Mouse (Mus musculus) midbrain, embryonic 11.5 days (tissue): Measurements from ENCODE around the gene Heph. TPM values are rescaled to one million over a fixed set of nuclear protein-coding genes. Genes with fewer than 3 reads are reported as not detected.
"Not testable (repeated sequence)": the region's sequence is repeated elsewhere in the genome, so short reads cannot be mapped to it uniquely, and the experiment has no call there.

ENCODE experiments used
- ATAC-seq: fragments of 200-750 bp; cut with Nextera tagmentation; 2 replicates; pipeline ENCODE4 v1.8.0; 2017; ENCODE audit warnings: moderate TSS enrichment, moderate library complexity; ENCODE audit not compliant: low FRiP score
- DNase-seq: peaks from one replicate; pipeline ENCODE4 v3.0.0; 2015; ENCODE audit warnings: low spot score; ENCODE audit errors: missing footprints
- H3K27ac ChIP-seq: fragments of 300-500 bp; sonication (generic); 2 replicates; pipeline ENCODE4 v1.5.1; 2014; ENCODE audit warnings: low read depth, low read length
- H3K27me3 ChIP-seq: fragments of 300-500 bp; sonication (generic); 2 replicates; pipeline ENCODE4 v1.6.1; 2014; ENCODE audit warnings: mild to moderate bottlenecking, low read length, moderate library complexity, mixed read lengths; ENCODE audit not compliant: control insufficient read depth, insufficient read depth
- H3K36me3 ChIP-seq: fragments of 300-500 bp; sonication (generic); 2 replicates; pipeline ENCODE4 v1.6.1; 2014; ENCODE audit warnings: mild to moderate bottlenecking, low read length, moderate library complexity, mixed read lengths; ENCODE audit not compliant: control insufficient read depth, insufficient read depth
- H3K4me1 ChIP-seq: fragments of 300-500 bp; sonication (generic); 2 replicates; pipeline ENCODE4 v1.6.1; 2014; ENCODE audit warnings: low read length; ENCODE audit not compliant: control insufficient read depth, insufficient read depth
- H3K4me2 ChIP-seq: fragments of 300-500 bp; sonication (generic); 2 replicates; pipeline ENCODE4 v1.6.1; 2014; ENCODE audit warnings: mild to moderate bottlenecking, moderate library complexity
- H3K4me3 ChIP-seq: fragments of 300-500 bp; sonication (generic); 2 replicates; pipeline ENCODE4 v1.5.1; 2014; ENCODE audit warnings: low read depth, low read length
- H3K9ac ChIP-seq: fragments of 300-500 bp; sonication (generic); 2 replicates; pipeline ENCODE4 v1.6.1; 2014; ENCODE audit warnings: low read length
- H3K9me3 ChIP-seq: fragments of 300-500 bp; sonication (generic); 2 replicates; pipeline ENCODE4 v1.6.1; 2016; ENCODE audit warnings: low read length; ENCODE audit not compliant: control insufficient read depth
- WGBS: fragments of 180-500 bp; shearing (Covaris S2); extraction: QIAGEN DNeasy Blood & Tissue Kit; methylation state at CpG from one replicate; pipeline ENCODE4 v1.1.7; 2014; 5-methylcytosine and 5-hydroxymethylcytosine counted together
- polyA plus RNA-seq: library from polyadenylated mRNA; unstranded; fragments of >200 nt; fragmentation: Nextera tagmentation; extraction: Ambion mirVana; gene quantifications from 2 replicates; pipeline ENCODE4 v1.2.1, GENCODE M21; 2014

Heph gene
- polyA plus RNA-seq: 16.4 and 16.8 TPM in 2 replicates

- Histone ChIP-seq H3K27ac (no peak within 1 kb of the TSS), H3K4me2 (peak within 1 kb of the TSS; percentile 28)
- no peak for ATAC-seq
Measured at GRCm38 (mm10) chrX:96455149-96455548, at the start of gene Heph. Gene Heph, plus strand, starts transcription at chrX:96455359.

DNA sequence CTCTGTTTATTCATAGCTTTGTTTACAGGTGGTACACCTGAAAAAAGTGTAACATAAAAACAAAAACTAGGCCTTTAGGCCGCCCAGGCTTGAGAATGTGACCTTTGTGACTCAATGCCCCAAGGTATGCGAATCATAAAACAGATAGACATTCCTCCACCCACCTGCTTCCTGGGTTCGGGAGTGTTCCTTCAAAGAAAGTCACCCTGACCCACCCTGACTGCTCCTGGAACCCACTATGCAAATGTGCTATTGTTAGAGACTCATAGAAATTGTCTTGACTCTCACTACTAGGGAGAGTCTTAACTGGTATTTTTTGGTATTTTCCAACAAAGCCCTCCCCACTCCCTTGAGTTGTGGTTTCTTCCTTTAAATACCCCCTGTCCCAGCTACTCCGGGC, 39.8 kb upstream of the Heph start:
- not testable (repeated sequence) for H3K4me3 ChIP-seq, H3K27me3 ChIP-seq, H3K4me2 ChIP-seq, DNase-seq, H3K9ac ChIP-seq, H3K4me1 ChIP-seq, ATAC-seq, H3K9me3 ChIP-seq, H3K36me3 ChIP-seq, H3K27ac ChIP-seq
- 81% methylated on average over 4 of the region's 4 CpGs for WGBS

More at GRCm38 (mm10) chrX:96455149-96455548, at the start of gene Heph:
- no peaks in the 10 kb centered on the region for H3K9me3 ChIP-seq
- no peak within 1 kb of the TSS for H3K4me3 ChIP-seq
- no peaks in the 10 kb centered on the region for H3K36me3 ChIP-seq
- DNase-seq: no peak
- H3K27me3 ChIP-seq: no peaks in the 10 kb centered on the region
- WGBS: 31% methylated on average over 2 of the region's 2 CpGs
- no peaks in the 10 kb centered on the region for H3K4me1 ChIP-seq
- H3K9ac ChIP-seq: peak within 1 kb of the TSS; percentile 27; the same call in 1 of the 2 replicates

- 91% methylated on average over 1 of the region's 1 CpGs for WGBS
- Histone ChIP-seq H3K4me1 (no peaks in the 10 kb centered on the region), H3K27ac (no peak overlapping the region), H3K9me3 (no peaks in the 10 kb centered on the region), H3K36me3 (no peaks in the 10 kb centered on the region), H3K27me3 (no peaks in the 10 kb centered on the region), H3K4me3 (no peak overlapping the region), H3K9ac (no peak overlapping the region), H3K4me2 (no peak overlapping the region)
- DNase-seq (no peak), ATAC-seq (no peak)
Measured at GRCm38 (mm10) chrX:96416970-96417369, 38.2 kb upstream of the Heph start.

DNA sequence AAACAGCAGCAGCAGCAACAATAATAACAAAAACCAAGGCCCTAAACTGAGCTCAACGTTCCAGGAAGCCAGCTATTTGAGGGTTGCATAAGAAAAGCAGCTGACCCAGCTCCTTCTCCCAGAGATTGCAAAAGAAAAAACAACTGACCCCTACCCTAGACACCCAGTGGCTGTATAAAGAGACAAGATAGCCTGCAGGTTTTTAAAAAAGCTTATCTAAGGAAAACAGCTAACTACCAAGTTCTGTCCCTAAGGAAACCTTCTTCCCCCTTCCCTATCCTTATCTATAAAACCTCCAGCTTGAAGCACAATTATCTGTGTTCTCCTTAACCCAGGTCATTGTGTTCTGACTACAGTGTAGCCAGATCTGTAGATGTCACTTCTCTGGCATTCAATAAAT, 37.4 kb upstream of the Heph start:
- Histone ChIP-seq H3K4me2 (no peak overlapping the region), H3K9ac (no peak overlapping the region), H3K9me3 (no peaks in the 10 kb centered on the region), H3K27me3 (no peaks in the 10 kb centered on the region), H3K4me1 (no peaks in the 10 kb centered on the region), H3K36me3 (no peaks in the 10 kb centered on the region), H3K4me3 (no peak overlapping the region), H3K27ac (no peak overlapping the region)
- DNase-seq (no peak), ATAC-seq (no peak)
- WGBS: 36% methylated on average over 1 of the region's 1 CpGs

- H3K4me3 ChIP-seq: no peak overlapping the region
- H3K9ac ChIP-seq: no peak overlapping the region
- H3K27ac ChIP-seq: no peak overlapping the region
- ATAC-seq: no peak
- no peaks in the 10 kb centered on the region for H3K9me3 ChIP-seq
- H3K4me2 ChIP-seq: no peak overlapping the region
- H3K36me3 ChIP-seq: no peaks in the 10 kb centered on the region
- H3K27me3 ChIP-seq: no peaks in the 10 kb centered on the region
- no peaks in the 10 kb centered on the region for H3K4me1 ChIP-seq
- no peak for DNase-seq
Measured at GRCm38 (mm10) chrX:96419383-96419782, 35.8 kb upstream of the Heph start.

- 16% methylated on average over 9 of the region's 9 CpGs for WGBS
- peak within 1 kb of the TSS; percentile 22 for H3K4me3 ChIP-seq
- H3K9me3 ChIP-seq: no peaks in the 10 kb centered on the region
- H3K4me1 ChIP-seq: no peaks in the 10 kb centered on the region
- peak within 1 kb of the TSS; percentile 27; the same call in 1 of the 2 replicates for H3K9ac ChIP-seq
- H3K27ac ChIP-seq: no peak within 1 kb of the TSS
- peak; percentile 88 for DNase-seq
- ATAC-seq: peak; percentile 88
- H3K4me2 ChIP-seq: peak within 1 kb of the TSS; percentile 28
- H3K27me3 ChIP-seq: no peaks in the 10 kb centered on the region
- no peaks in the 10 kb centered on the region for H3K36me3 ChIP-seq
Measured at GRCm38 (mm10) chrX:96456201-96456963, 1.2 kb downstream of the Heph start, which contains the start of gene Hsf3. Gene Hsf3, minus strand, starts transcription at chrX:96456294.

- Histone ChIP-seq H3K9ac (no peak overlapping the region), H3K4me3 (no peak overlapping the region), H3K36me3 (no peaks in the 10 kb centered on the region), H3K27me3 (no peaks in the 10 kb centered on the region), H3K27ac (no peak overlapping the region), H3K4me2 (no peak overlapping the region), H3K4me1 (no peaks in the 10 kb centered on the region), H3K9me3 (no peaks in the 10 kb centered on the region)
- ATAC-seq: no peak
- no peak for DNase-seq
- 70% methylated on average over 1 of the region's 1 CpGs for WGBS
Measured at GRCm38 (mm10) chrX:96501580-96501979, 46.4 kb downstream of the Heph start.

Other genes starting within 250 kb of the Heph start
- gene Vsig4, start 161.9 kb upstream of the Heph start, polyA plus RNA-seq: not detected in 2 replicates
- gene Hsf3, start 935 bp downstream of the Heph start, polyA plus RNA-seq: 0.23 and 0.26 TPM in 2 replicates